Mouse (Mus musculus) kidney, adult 2 months (tissue): ENCODE data around the gene Bcl2l12.

Source experiments
- CTCF ChIP-seq: fragments of 200-500 bp; conservative IDR thresholded peaks from 2 replicates; pipeline ENCODE4 v1.5.1; 2011; ENCODE audit warnings: low read depth, mild to moderate bottlenecking, control low read depth, low read length, moderate library complexity, mixed read lengths; ENCODE audit not compliant: insufficient read depth, insufficient read length
- POLR2A ChIP-seq: fragments of 200-500 bp; IDR thresholded peaks from one replicate; pipeline ENCODE4 v1.6.1; 2011; ENCODE audit warnings: low read depth, low read length, control low read depth

DNA sequence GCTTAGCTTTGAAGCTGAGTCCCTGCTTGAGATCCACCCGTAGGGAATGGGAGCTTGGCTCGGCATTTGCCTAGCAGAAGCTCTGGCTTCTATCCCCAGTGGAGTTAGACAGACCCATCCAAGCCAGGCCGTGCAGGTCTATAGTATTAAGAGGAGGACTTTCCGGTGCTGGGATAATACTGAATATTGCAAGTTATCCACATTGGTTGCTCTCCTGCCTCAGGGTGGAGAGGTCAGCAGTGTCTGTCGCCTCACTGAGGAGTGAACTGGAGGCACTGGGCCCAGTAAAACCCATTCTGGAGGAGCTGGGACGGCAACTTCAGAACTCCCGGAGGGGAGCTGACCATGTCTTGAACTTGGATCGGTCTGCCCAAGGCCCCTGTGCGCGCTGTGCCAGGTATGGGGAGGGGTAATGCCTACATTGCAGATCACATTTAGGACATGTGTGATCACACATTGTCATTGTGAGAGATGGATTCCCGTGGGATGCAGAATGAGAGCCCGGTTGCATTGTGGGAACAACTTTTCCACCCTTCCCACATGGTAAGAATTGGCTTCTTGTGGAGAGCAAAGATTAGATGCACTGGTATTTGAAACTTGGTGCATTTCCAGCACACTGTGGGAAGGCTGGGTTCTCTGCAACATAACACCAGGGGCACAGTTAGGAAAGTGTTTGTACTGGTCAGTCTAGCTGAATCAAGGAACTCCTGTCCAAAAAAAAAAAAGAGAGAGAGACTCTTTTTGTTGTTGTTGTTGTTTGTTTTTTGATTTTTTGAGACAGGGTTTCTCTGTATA is 44.2 kb downstream of the Bcl2l12 start:
- TF ChIP-seq POLR2A = no peak
- no peak for TF ChIP-seq CTCF
